Mouse (Mus musculus) gastrocnemius, postnatal 4 days (tissue): ENCODE data around the gene Timm29. TPM values are rescaled to one million over a fixed set of nuclear protein-coding genes. Genes with fewer than 3 reads are reported as not detected.
"Not testable (repeated sequence)": the region's sequence is repeated elsewhere in the genome, so short reads cannot be mapped to it uniquely, and the experiment has no call there.

Experiments used
- DNase-seq, 2 experiments: peaks; one replicate each; pipeline ENCODE4 v3.0.0; 2021 to 2022; ENCODE audit warnings: low spot score in 2 of 2, mixed read lengths in 2 of 2
- total RNA-seq, 2 experiments: library from RNA; stranded (reverse); gene quantifications; 2 replicates each; pipeline ENCODE4 v1.2.3; 2021

Timm29 gene
- total RNA-seq, 2 experiments from 2014 or later = 46.6 to 51.3 TPM

DNA sequence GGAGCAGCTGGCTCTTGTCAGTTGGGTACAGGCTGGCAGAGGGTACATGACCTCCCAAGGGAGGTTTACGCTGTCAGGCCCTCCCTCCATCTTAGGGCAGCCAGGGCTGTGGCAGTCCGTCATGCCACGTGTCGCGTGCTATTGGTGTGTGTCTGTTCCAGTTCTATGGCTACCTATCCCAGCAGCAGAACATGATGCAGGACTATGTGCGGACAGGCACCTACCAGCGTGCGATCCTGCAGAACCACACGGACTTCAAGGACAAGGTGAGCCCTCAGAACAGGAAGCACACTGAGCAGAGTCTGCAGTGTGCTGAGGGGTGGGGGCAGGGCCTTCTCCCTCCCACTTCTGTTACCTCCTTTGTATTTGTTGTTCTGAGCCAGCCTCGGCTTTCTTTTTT is 17.3 kb upstream of the Timm29 start:
- no peak for DNase-seq

- no peak for DNase-seq
Observed at GRCm38 (mm10) chr9:21576286-21576685, 16.2 kb upstream of the Timm29 start.

DNA sequence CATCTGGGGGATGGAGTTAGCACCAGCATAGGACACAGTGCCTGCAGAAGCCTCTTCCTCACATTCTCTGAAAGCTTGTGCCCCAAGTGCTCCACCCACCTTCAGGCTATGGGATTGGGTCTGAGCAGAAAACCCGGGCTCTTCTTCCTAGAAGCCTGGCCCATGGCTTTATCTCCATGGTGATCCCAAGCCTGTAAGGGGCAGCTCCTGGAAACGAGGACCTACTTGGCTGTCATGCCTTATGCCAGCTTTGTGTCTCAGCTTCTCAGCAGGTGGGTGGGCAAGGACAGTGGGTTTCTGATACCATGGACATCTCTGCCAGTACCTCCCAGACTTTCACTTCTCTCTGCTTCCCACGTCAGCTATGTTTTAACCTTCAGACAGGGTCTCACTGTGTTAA is 14.3 kb upstream of the Timm29 start:
- DNase-seq = no peak

DNA sequence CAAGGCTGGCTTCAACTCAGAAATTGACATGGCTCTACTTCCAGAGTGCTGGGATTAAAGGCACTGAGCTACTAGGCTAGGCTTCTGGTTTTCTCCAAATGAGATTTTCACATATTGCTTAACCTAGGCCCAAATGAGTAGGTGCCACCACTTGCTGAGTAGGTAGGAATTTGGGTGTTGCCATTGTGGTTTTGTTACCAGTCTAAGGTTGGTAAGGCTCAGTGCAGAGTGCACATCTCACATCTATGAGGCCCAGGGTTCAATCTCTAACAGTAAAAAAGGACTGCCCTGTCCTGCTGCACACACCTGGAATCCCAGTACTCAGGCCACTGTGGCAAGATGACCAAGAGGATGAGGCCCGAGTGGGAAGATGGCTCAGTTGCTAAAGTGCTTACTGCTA is 7.1 kb upstream of the Timm29 start:
- DNase-seq = no peak

- DNase-seq = no peak
Observed at GRCm38 (mm10) chr9:21587678-21588349, 4.7 kb upstream of the Timm29 start.

GRCm38 (mm10) chr9:21588350-21588749 is 4.2 kb upstream of the Timm29 start:
- DNase-seq = no peak

GRCm38 (mm10) chr9:21589538-21589937 is 3.0 kb upstream of the Timm29 start:
- DNase-seq = no peak

DNA sequence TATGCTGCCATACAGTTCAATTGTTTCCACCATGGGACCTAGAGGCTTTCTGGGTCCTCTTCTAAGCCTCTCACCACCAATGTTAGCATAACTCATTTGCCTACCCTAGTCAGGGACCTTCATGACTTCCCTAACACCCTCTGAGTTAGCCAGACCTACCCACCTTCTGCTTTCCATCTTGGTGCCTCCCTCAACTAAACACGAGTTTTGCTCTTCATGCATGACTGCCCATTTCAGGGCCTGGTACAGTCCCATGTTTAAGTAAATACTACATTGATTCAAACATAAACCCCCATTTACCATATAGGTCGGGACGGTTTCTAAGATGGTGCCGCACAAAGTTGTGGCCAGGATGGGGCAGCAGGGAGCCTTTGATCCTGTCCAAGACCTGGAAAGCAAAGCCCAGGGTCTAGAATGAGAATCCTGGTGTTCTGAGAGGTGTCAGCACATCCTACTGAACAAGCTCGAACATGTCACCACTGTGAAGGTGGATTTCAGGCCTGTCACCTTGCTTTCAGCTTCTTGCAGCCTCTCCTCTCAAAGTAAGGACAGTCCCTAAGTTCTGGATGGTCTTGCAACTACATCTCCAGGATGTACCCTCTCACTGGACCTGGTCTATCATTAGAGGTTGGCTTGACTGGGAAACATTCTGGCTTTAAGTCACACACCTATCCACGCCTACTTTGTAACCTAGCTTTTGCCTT is 1.2 kb upstream of the Timm29 start:
- no peak for DNase-seq

DNA sequence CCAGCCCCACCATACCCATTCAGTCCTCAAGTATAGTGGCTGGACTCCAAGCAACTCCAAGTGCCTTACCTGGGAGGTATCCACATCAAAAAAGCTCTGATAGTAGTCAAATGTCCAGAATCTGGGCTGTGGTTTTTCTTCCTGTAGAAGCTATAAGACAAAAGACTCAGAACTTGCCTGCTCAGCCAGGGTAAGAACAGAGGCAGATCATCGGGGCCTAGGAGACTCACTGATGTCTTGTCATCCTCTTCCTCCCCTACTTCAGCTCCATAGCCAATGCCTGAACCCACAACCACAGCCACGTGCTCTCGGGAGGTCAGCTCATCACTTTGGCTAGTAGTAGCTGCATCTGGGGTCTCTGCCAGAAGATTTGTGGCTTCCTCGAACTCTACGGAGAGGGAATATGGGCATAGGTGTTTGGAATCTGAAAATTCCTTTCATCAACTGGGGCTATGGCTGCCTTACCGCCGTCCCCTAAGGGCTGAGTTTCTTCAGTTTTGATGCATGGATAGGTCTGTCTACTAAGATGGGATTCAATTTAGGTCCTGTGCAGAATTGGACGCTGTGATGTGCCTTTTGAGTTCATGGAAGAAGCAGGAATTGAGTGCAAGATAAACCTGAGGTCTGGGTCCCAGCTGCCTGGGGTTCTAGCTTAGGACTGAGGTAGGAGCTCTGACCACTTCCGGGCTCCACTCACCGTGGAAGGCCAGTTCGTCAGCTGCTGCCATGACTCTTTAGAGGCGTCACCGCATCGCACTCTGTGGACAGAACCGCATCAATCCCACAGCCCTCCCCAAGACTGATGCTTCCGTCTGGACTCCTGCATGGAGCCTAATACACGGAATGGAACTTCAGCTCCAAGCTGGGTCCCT is 455 bp upstream of the Timm29 start:
- DNase-seq = no peak

- peak; percentile 50 to 66 for DNase-seq
Observed at GRCm38 (mm10) chr9:21593122-21593721, 700 bp downstream of the Timm29 start.

DNA sequence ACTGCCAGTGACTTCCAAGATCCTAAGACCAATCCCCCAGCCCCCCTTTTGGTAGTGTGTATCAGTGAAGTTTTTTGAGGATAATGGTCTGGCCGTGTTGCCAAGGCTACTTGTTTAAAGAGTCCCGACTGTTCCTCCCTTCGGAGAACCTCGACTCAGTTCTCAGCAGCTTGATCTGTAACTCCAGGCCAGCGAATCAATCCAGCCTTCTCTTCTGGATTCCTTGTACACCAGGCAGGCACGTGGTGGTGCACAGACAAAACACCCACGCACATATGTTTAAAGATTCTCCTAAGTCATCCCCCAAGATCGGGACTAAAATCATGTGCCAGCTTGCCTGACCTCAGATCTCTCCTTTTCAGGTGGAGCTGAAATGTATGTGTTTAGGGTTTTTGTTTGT is 1.8 kb downstream of the Timm29 start:
- DNase-seq = not testable (repeated sequence)

DNA sequence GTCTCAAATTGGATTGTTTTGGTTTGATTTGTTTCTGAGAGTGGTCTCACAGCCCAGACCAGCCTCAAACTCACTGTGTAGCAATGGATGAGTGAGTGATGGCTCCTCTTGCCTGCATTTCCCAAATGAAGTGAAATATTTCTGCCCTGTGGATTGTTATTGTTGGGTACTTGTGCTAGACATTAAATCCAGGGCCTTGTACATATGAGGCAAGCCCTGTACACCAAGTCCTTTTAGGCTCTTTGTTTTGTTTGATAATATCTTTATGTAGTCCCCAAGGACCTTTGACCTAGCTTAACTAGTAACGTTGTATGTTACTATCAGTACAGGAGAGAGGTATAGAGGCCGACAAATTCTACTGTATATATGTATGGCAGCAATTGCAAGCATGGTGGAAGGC is 2.3 kb downstream of the Timm29 start:
- DNase-seq = no peak

- no peak for DNase-seq
Observed at GRCm38 (mm10) chr9:21598198-21598597, 5.7 kb downstream of the Timm29 start.

- DNase-seq = no peak
Observed at GRCm38 (mm10) chr9:21600186-21600585, 7.7 kb downstream of the Timm29 start.

DNA sequence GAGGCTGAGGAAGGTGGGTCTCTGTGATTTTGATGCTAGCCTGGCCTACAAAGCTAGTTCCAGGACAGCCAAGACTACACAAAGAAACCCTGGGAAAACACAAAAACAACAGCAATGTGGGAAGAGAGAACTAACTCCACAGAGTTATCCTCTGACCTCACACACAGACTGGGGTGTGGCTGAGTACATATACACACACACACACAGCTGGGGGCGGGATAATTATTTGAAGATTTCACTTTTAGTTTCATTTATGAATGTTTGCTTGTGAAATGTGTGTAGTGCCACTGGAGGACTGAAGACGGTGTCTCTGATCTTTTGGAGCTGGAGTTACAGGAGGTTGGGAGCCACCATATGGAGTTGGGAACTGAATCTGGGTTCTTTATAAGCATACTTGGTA is 8.6 kb downstream of the Timm29 start:
- DNase-seq = no peak

GRCm38 (mm10) chr9:21601722-21602399 is 9.3 kb downstream of the Timm29 start:
- DNase-seq = peak; percentile 40 to 52

DNA sequence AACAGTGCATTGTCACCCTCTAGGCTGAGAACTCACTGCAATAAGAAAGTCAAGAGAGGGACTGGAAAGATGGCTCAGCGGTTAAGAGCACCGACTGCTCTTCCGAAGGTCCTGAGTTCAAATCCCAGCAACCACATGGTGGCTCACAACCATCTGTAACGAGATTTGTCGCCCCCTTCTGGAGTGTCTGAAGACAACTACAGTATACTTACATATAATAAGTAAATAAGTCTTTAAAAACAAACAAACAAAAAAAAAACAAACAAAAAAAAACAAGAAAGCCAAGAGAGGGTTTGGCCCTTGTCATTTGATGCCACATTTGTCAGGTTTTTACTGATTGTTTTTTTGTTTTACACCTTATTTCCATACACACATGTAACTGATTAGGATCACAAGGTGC is 11.6 kb downstream of the Timm29 start:
- DNase-seq = no peak

DNA sequence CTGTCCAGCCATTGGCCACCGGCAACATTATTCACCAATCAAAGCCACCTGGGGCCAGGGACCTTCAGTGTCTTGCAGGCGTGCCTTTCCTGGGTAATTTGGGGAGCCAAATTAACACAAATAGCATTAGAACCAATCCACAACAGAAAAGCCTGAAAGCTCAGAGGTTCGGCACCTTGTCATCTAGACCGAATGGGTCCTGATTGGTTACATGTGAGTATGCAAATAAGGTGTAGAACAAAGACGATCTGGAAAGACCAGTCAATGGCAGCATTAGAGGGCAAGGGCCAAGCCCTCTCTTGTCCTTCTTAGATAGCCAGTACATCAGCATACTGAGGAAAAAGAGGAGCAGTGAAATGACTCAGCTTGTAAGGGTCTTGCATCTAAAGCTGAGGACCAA is 13.3 kb downstream of the Timm29 start:
- DNase-seq = no peak

- DNase-seq = no peak
Observed at GRCm38 (mm10) chr9:21606648-21607047, 14.1 kb downstream of the Timm29 start.

DNA sequence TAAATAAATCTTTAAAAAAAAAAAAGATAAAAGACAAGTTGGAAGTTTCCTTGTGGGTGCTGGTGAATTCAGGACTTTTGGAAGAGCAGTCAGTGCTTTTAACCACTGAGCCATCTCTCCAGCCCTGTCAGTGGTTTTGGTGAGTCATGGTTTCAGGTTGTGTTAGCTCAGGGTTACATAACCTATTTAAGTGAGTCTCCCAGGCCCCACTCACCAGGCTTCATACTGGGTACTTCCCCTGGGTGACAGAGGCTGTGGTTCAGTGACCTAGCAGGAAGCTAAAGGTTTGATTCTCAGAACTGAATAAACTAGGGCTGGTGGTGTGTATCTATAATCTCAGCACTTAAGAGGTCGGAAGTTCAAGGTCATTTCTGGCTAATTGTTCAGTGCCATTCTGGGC is 17.3 kb downstream of the Timm29 start:
- no peak for DNase-seq
